Mouse (Mus musculus) kidney, embryonic 14.5 days (tissue): ENCODE results near the gene Pde8b. TPM values are rescaled to one million over a fixed set of nuclear protein-coding genes. Genes with fewer than 3 reads are reported as not detected.
A peak's percentile ranks its signal among the peaks of the same experiment; 100 is the strongest.
"Not testable (repeated sequence)": the region's sequence is repeated elsewhere in the genome, so short reads cannot be mapped to it uniquely, and the experiment has no call there.

Experiments used
- ATAC-seq: fragments of 200-750 bp; cut with Nextera tagmentation; 2 replicates; pipeline ENCODE4 v1.8.0; 2017; ENCODE audit warnings: moderate number of reproducible peaks, mild to moderate bottlenecking, moderate TSS enrichment, moderate library complexity; ENCODE audit not compliant: low FRiP score, low TSS enrichment
- H3K27ac ChIP-seq: fragments of 300-500 bp; sonication (generic); 2 replicates; pipeline ENCODE4 v1.5.1; 2014; ENCODE audit warnings: low read depth, mild to moderate bottlenecking, low read length, moderate library complexity, mixed read lengths
- H3K27me3 ChIP-seq: fragments of 300-500 bp; sonication (generic); 2 replicates; pipeline ENCODE4 v1.6.1; 2014; ENCODE audit warnings: mild to moderate bottlenecking, low read length; ENCODE audit not compliant: control insufficient read depth, insufficient read depth
- H3K36me3 ChIP-seq: fragments of 300-500 bp; sonication (generic); 2 replicates; pipeline ENCODE4 v1.6.1; 2014; ENCODE audit warnings: low read length, mixed read lengths; ENCODE audit not compliant: control insufficient read depth, insufficient read depth
- H3K4me1 ChIP-seq: fragments of 300-500 bp; sonication (generic); 2 replicates; pipeline ENCODE4 v1.6.1; 2014; ENCODE audit warnings: low read length, mixed read lengths; ENCODE audit not compliant: control insufficient read depth, insufficient read depth
- H3K4me2 ChIP-seq: fragments of 300-500 bp; sonication (generic); replicated peaks from 2 replicates; pipeline ENCODE4 v1.6.1; 2014; ENCODE audit warnings: low read depth, mild to moderate bottlenecking, low read length
- H3K4me3 ChIP-seq: fragments of 300-500 bp; sonication (generic); 2 replicates; pipeline ENCODE4 v1.5.1; 2014; ENCODE audit warnings: mild to moderate bottlenecking, low read length
- H3K9ac ChIP-seq: fragments of 300-500 bp; sonication (generic); 2 replicates; pipeline ENCODE4 v1.6.1; 2014; ENCODE audit warnings: low read depth, mild to moderate bottlenecking, low read length, moderate library complexity
- H3K9me3 ChIP-seq: fragments of 300-500 bp; sonication (generic); 2 replicates; pipeline ENCODE4 v1.6.1; 2016; ENCODE audit warnings: low read length; ENCODE audit not compliant: control insufficient read depth
- WGBS: fragments of 180-500 bp; shearing (Covaris S2); extraction: QIAGEN DNeasy Blood & Tissue Kit; methylation state at CpG from one replicate; pipeline ENCODE4 v1.1.7; 2014; 5-methylcytosine and 5-hydroxymethylcytosine counted together
- polyA plus RNA-seq: library from polyadenylated mRNA; unstranded; fragments of >200 nt; fragmentation: Nextera tagmentation; extraction: Ambion mirVana; gene quantifications from 2 replicates; pipeline ENCODE4 v1.2.1, GENCODE M21; 2014

Gene Pde8b
- polyA plus RNA-seq, 1 experiment from 2014 or later: 9.5 TPM

DNA sequence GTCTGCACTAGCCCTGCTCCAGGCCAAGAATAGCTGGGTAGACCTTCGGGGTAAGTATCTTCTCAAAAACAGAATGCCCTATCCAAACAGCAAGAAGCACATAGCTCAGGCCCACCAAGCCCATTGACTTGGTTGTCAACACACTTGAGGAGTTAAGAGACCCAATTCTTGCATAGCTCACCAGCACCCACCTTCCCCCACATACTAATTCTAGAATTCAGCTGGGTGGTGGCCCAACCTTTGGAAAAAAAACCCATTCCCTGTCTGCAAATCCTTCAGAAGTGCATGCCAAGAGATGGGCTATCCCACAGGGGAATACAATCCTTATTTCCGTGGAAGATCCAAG lies 26.7 kb downstream of the Pde8b start:
- WGBS: 51% methylated on average over 2 of the region's 2 CpGs
- Histone ChIP-seq H3K9ac (peak overlapping the region; percentile 68), H3K27ac (no peak overlapping the region), H3K36me3 (no peaks in the 10 kb centered on the region), H3K27me3 (peaks cover 27% of the 10 kb centered on the region), H3K9me3 (no peaks in the 10 kb centered on the region), H3K4me3 (peak overlapping the region; percentile 73), H3K4me2 (peak overlapping the region; percentile 100), H3K4me1 (no peaks in the 10 kb centered on the region)
- ATAC-seq: no peak

GRCm38 (mm10) chr13:95222569-95223426 lies 27.3 kb downstream of the Pde8b start:
- no peaks in the 10 kb centered on the region for H3K4me1 ChIP-seq
- peak overlapping the region; percentile 100 for H3K4me2 ChIP-seq
- under 1% methylated on average over 84 of the region's 96 CpGs for WGBS
- H3K9me3 ChIP-seq: no peaks in the 10 kb centered on the region
- H3K4me3 ChIP-seq: peak overlapping the region; percentile 73
- H3K27me3 ChIP-seq: peaks cover 27% of the 10 kb centered on the region
- H3K27ac ChIP-seq: no peak overlapping the region
- peak; percentile 81 for ATAC-seq
- peak overlapping the region; percentile 68 for H3K9ac ChIP-seq
- no peaks in the 10 kb centered on the region for H3K36me3 ChIP-seq

DNA sequence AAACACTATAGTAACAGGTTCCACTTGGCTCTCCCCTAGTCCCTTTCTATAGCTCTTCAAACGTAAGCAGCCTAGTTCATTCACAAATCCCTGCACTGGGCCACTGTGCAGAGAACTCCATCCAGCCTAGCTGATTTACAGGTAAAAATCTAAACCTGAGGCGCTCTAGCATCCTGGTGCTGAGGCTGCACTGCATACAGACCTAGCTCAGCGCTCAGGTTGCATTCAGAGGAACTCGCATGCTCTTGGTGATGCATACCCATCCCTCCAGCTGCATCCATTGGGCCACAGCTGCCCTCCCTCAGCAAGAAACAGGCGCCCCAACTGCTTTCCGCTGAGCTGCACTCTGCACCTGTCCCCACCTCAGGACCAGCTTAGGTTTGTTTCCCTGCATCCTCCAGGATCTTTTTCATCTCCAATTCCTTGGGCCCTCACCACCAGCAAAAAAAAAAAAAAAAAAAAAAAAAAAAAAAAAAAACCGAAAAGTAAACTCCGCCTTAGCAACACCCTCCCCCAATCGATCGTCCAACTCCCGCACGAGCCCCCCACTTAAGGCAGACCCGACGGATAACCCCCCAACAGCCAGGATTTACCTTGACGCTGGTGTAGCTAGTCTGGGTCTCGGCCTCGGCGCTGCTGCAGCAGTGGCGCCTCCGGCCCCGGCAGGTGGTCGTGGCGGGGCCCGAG lies 28.1 kb downstream of the Pde8b start:
- 2% methylated on average over 23 of the region's 24 CpGs for WGBS
- Histone ChIP-seq H3K9me3 (no peaks in the 10 kb centered on the region), H3K9ac (peak overlapping the region; percentile 68; the same call in 1 of the 2 replicates), H3K4me1 (no peaks in the 10 kb centered on the region), H3K4me3 (peak overlapping the region; percentile 73), H3K4me2 (peak overlapping the region; percentile 100), H3K27me3 (peaks cover 27% of the 10 kb centered on the region), H3K36me3 (no peaks in the 10 kb centered on the region), H3K27ac (no peak overlapping the region)
- ATAC-seq: peak; percentile 11; the same call in 1 of the 2 replicates

GRCm38 (mm10) chr13:95215661-95216170 lies 34.4 kb downstream of the Pde8b start:
- H3K36me3 ChIP-seq, H3K4me2 ChIP-seq, ATAC-seq, H3K4me3 ChIP-seq, H3K9me3 ChIP-seq, H3K27me3 ChIP-seq, H3K4me1 ChIP-seq, H3K9ac ChIP-seq, H3K27ac ChIP-seq: not testable (repeated sequence)
- 45% methylated on average over 1 of the region's 1 CpGs for WGBS

GRCm38 (mm10) chr13:95212320-95212719 lies 37.8 kb downstream of the Pde8b start:
- Histone ChIP-seq H3K36me3 (no peaks in the 10 kb centered on the region), H3K4me1 (no peaks in the 10 kb centered on the region), H3K27ac (no peak overlapping the region), H3K27me3 (no peaks in the 10 kb centered on the region), H3K9ac (no peak overlapping the region), H3K4me2 (no peak overlapping the region), H3K4me3 (no peak overlapping the region), H3K9me3 (no peaks in the 10 kb centered on the region)
- 69% methylated on average over 5 of the region's 5 CpGs for WGBS
- ATAC-seq: no peak

- H3K9ac ChIP-seq, H3K36me3 ChIP-seq, H3K4me3 ChIP-seq, H3K9me3 ChIP-seq, H3K27me3 ChIP-seq, ATAC-seq, H3K27ac ChIP-seq, H3K4me2 ChIP-seq, H3K4me1 ChIP-seq: not testable (repeated sequence)
- WGBS: 77% methylated on average over 7 of the region's 7 CpGs
Measured at GRCm38 (mm10) chr13:95207301-95207700, 42.8 kb downstream of the Pde8b start.

GRCm38 (mm10) chr13:95202151-95202758 lies 47.9 kb downstream of the Pde8b start:
- no peak overlapping the region for H3K9ac ChIP-seq
- no peaks in the 10 kb centered on the region for H3K4me1 ChIP-seq
- ATAC-seq: no peak
- no peak overlapping the region for H3K4me2 ChIP-seq
- WGBS: 90% methylated on average over 3 of the region's 3 CpGs
- H3K36me3 ChIP-seq: no peaks in the 10 kb centered on the region
- H3K27ac ChIP-seq: no peak overlapping the region
- H3K27me3 ChIP-seq: no peaks in the 10 kb centered on the region
- H3K4me3 ChIP-seq: no peak overlapping the region
- H3K9me3 ChIP-seq: no peaks in the 10 kb centered on the region

DNA sequence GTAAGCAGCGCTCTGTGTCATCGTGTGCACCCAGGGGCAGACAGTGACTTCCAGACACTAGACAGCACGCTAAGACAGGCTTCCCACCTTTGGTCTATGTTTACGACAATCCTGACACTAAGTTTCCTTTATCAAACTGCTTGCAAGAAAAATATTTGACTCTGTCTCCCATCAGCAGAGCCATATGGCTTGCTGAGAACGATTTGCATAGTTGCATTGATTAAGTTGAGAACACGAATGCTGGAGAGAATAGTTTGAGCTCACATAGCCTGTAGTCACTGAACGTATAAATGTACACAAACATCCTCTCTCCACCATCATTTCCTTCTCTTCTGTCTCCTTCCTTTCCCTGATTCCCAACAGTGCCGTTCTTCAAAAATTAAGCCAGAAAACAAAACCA lies 49.3 kb downstream of the Pde8b start:
- 78% methylated on average over 8 of the region's 8 CpGs for WGBS
- Histone ChIP-seq H3K4me1 (no peaks in the 10 kb centered on the region), H3K27me3 (no peaks in the 10 kb centered on the region), H3K27ac (no peak overlapping the region), H3K9ac (no peak overlapping the region), H3K36me3 (no peaks in the 10 kb centered on the region), H3K4me3 (no peak overlapping the region), H3K4me2 (no peak overlapping the region), H3K9me3 (no peaks in the 10 kb centered on the region)
- no peak for ATAC-seq

DNA sequence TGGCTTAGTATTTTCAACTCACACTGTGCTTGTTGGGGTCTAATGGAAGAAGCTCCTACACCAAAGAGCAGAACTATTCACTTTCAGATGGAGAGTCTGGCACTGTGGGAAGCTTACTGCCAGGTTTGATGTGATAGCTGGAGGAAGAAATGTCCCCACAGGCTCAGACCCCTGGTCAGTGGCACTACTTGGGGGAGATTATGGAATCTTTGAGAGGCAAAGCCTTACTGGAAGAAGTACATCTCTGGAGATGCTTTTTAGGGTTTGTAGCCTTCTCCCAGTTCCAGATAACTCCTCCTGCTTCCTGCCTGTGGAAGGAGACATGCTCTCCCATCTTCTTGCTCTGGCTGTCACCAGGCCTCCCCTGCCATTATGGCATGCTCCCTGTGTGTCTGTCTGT lies 50.1 kb downstream of the Pde8b start:
- H3K4me3 ChIP-seq: no peak overlapping the region
- no peaks in the 10 kb centered on the region for H3K4me1 ChIP-seq
- H3K36me3 ChIP-seq: no peaks in the 10 kb centered on the region
- no peaks in the 10 kb centered on the region for H3K9me3 ChIP-seq
- H3K9ac ChIP-seq: no peak overlapping the region
- no peak for ATAC-seq
- H3K27me3 ChIP-seq: no peaks in the 10 kb centered on the region
- H3K27ac ChIP-seq: no peak overlapping the region
- H3K4me2 ChIP-seq: no peak overlapping the region
